Mouse (Mus musculus) lung, adult 2 months (tissue): Measurements from ENCODE around the gene Snai3.

Experiments
- CTCF ChIP-seq: fragments of 200-500 bp; IDR thresholded peaks from 2 replicates; pipeline ENCODE4 v1.5.1; 2011; ENCODE audit warnings: mild to moderate bottlenecking, low read length, control low read depth; ENCODE audit not compliant: insufficient read depth
- POLR2A ChIP-seq: fragments of 200-500 bp; IDR thresholded peaks from 2 replicates; pipeline ENCODE4 v1.6.1; 2011; ENCODE audit warnings: low read depth, mild to moderate bottlenecking, control low read depth, low read length, borderline replicate concordance; ENCODE audit errors: extremely low read depth

- no peak for TF ChIP-seq CTCF
- TF ChIP-seq POLR2A: no peak
Measured at GRCm38 (mm10) chr8:122463651-122464640, 3.4 kb upstream of the Snai3 start.
